Mouse (Mus musculus) hindbrain, embryonic 16.5 days (tissue): Measurements from ENCODE around the gene Lrriq4. TPM values are rescaled to one million over a fixed set of nuclear protein-coding genes. Genes with fewer than 3 reads are reported as not detected.
"Not testable (repeated sequence)": the region's sequence is repeated elsewhere in the genome, so short reads cannot be mapped to it uniquely, and the experiment has no call there.

Source experiments
- ATAC-seq: fragments of 200-750 bp; cut with Nextera tagmentation; 2 replicates; pipeline ENCODE4 v1.8.0; 2017; ENCODE audit warnings: moderate TSS enrichment, moderate library complexity
- H3K27ac ChIP-seq: fragments of 300-500 bp; sonication (generic); 2 replicates; pipeline ENCODE4 v1.5.1; 2014; ENCODE audit warnings: low read depth, mild to moderate bottlenecking, control low read depth, low read length, moderate library complexity
- H3K27me3 ChIP-seq: fragments of 300-500 bp; sonication (generic); replicated peaks from 2 replicates; pipeline ENCODE4 v1.6.1; 2014; ENCODE audit warnings: low read length; ENCODE audit not compliant: control insufficient read depth, insufficient read depth
- H3K36me3 ChIP-seq: fragments of 300-500 bp; sonication (generic); 2 replicates; pipeline ENCODE4 v1.6.1; 2014; ENCODE audit warnings: mild to moderate bottlenecking, low read length, moderate library complexity, mixed read lengths; ENCODE audit not compliant: control insufficient read depth, insufficient read depth
- H3K4me1 ChIP-seq: fragments of 300-500 bp; sonication (generic); 2 replicates; pipeline ENCODE4 v1.6.1; 2014; ENCODE audit warnings: low read depth, low read length; ENCODE audit not compliant: control insufficient read depth, insufficient read depth
- H3K4me2 ChIP-seq: fragments of 300-500 bp; sonication (generic); 2 replicates; pipeline ENCODE4 v1.6.1; 2014; ENCODE audit warnings: mild to moderate bottlenecking, low read length, control low read depth, moderate library complexity
- H3K4me3 ChIP-seq: fragments of 300-500 bp; sonication (generic); 2 replicates; pipeline ENCODE4 v1.5.1; 2014; ENCODE audit warnings: mild to moderate bottlenecking, low read length, control low read depth, moderate library complexity
- H3K9ac ChIP-seq: fragments of 300-500 bp; sonication (generic); 2 replicates; pipeline ENCODE4 v1.6.1; 2014; ENCODE audit warnings: low read depth, mild to moderate bottlenecking, control low read depth, low read length, moderate library complexity
- H3K9me3 ChIP-seq: fragments of 300-500 bp; sonication (generic); 2 replicates; pipeline ENCODE4 v1.6.1; 2014; ENCODE audit warnings: mild to moderate bottlenecking, low read length, moderate library complexity; ENCODE audit not compliant: control insufficient read depth
- WGBS: fragments of 180-500 bp; shearing (Covaris S2); extraction: QIAGEN DNeasy Blood & Tissue Kit; methylation state at CpG from one replicate; pipeline ENCODE4 v1.1.7; 2014; 5-methylcytosine and 5-hydroxymethylcytosine counted together
- polyA plus RNA-seq: library from polyadenylated mRNA; unstranded; fragments of >200 nt; fragmentation: Nextera tagmentation; extraction: Ambion mirVana; gene quantifications from 2 replicates; pipeline ENCODE4 v1.2.1, GENCODE M21; 2015

The Lrriq4 gene
- polyA plus RNA-seq, 1 experiment from 2014 or later = 0.09 TPM

GRCm38 (mm10) chr3:30697891-30698290, 53.6 kb downstream of the Lrriq4 start:
- no peaks in the 10 kb centered on the region for H3K27me3 ChIP-seq
- no peak overlapping the region for H3K4me3 ChIP-seq
- WGBS = 62% methylated on average over 4 of the region's 4 CpGs
- no peaks in the 10 kb centered on the region for H3K9me3 ChIP-seq
- no peaks in the 10 kb centered on the region for H3K36me3 ChIP-seq
- no peak for ATAC-seq
- no peaks in the 10 kb centered on the region for H3K4me1 ChIP-seq
- H3K9ac ChIP-seq = no peak overlapping the region
- no peak overlapping the region for H3K27ac ChIP-seq
- no peak overlapping the region for H3K4me2 ChIP-seq

DNA sequence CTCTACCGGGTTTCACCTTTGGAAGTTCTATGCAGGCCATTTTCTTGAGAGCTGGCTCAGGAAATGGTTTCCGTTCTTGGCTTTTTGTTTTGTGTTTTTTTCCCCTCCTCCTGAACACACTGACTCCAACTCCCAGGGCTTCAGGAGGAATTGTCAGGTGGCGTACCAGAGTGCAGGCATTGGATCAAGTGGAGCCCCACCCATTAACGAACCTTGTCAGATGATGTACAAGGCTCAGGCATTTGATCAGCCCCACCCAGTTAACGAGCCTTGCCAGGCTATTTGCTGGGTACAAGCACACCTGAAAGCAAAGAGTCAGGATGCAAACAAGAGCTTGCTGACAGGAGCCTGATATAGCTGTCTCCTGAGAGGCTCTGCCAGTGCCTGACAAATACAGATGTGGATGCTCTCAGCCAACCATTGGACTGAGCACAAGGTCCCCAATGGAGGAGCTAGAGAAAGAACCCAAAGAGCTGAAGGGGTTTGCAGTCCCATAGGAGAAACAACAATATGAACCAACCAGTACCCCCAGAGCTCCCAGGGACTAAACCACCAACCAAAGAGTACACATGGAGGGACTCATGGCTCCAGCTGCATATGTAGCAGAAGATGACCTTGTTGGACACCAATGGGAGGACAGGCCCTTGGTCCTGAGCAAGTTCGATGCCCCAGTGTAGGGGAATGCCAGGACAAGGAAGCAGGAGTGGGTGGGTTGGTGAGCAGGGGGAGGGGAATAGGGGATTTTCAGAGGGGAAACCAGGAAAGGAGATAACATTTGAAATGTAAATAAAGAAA, 55.6 kb downstream of the Lrriq4 start, which contains the start of gene Lrrc31:
Lrrc31 (minus strand) TSS at position 133 of the 795 bp plus-strand sequence.
- ATAC-seq, H3K4me1 ChIP-seq, H3K36me3 ChIP-seq, H3K9ac ChIP-seq, H3K27me3 ChIP-seq, H3K4me3 ChIP-seq, H3K4me2 ChIP-seq, H3K27ac ChIP-seq, H3K9me3 ChIP-seq: not testable (repeated sequence)
- WGBS = 88% methylated on average over 6 of the region's 6 CpGs

DNA sequence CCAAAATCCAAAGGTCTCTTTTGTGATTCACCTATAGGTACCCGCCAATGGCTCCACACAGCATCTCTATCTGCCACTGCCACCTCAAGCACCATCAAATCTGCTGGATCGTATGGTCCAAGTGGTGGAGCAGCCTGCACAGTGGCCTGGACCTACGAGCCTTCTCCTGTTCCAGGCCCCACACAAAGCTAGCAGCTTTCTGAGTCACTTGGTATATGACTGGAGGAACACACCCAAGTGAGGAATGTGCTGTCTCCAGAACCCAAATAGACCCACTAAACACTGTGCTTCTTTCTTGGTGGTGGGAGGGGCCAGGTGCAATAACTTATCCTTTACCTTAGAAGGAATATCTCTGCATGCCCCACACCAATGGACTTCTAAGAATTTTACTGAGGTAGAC, 61.7 kb downstream of the Lrriq4 start:
- 89% methylated on average over 3 of the region's 3 CpGs for WGBS
- no peaks in the 10 kb centered on the region for H3K4me1 ChIP-seq
- H3K9me3 ChIP-seq = no peaks in the 10 kb centered on the region
- no peak for ATAC-seq
- H3K36me3 ChIP-seq = no peaks in the 10 kb centered on the region
- H3K27me3 ChIP-seq = no peaks in the 10 kb centered on the region
- H3K27ac ChIP-seq = no peak overlapping the region
- no peak overlapping the region for H3K4me3 ChIP-seq
- no peak overlapping the region for H3K4me2 ChIP-seq
- H3K9ac ChIP-seq = no peak overlapping the region

DNA sequence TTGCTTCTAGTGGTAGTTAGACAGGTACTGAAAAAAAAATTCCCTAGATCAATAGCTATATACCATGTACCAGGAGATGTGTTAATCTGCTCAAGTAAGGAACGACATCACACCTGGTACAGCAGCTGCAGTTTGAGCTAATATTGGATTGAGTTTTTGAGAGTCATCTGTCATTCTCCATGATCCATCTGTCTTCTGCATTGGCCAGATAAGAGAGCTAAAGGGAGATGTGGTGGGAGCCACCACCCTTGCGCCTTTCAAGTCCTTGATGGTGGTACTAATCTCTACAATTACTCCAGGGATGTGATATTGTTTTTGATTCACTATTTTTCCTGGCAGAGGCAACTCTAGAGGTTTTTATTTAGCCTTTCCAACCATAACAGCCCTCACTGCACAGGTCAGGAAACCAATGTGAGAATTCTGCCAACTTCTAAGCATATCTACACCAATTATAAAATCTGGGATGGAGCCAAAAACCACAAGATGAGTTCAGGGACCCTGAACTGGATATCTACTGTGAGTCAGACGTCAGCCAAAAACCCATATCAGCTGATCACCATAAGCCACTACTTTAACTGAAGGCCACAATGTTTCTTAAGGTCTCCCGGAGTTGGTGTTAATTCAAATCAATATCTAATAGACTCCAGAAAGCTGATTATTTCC, 62.4 kb downstream of the Lrriq4 start:
- Histone ChIP-seq H3K4me2 (no peak overlapping the region), H3K9ac (no peak overlapping the region), H3K36me3 (no peaks in the 10 kb centered on the region), H3K9me3 (no peaks in the 10 kb centered on the region), H3K4me1 (no peaks in the 10 kb centered on the region), H3K4me3 (no peak overlapping the region), H3K27ac (no peak overlapping the region), H3K27me3 (no peaks in the 10 kb centered on the region)
- WGBS = 80% methylated on average over 4 of the region's 4 CpGs
- ATAC-seq = no peak

- no peak overlapping the region for H3K27ac ChIP-seq
- 84% methylated on average over 6 of the region's 6 CpGs for WGBS
Observed at GRCm38 (mm10) chr3:30710191-30710590, 65.9 kb downstream of the Lrriq4 start.

GRCm38 (mm10) chr3:30713334-30713733, 69.0 kb downstream of the Lrriq4 start:
- Histone ChIP-seq H3K4me3 (no peak overlapping the region), H3K9ac (no peak overlapping the region), H3K4me1 (no peaks in the 10 kb centered on the region), H3K27me3 (no peaks in the 10 kb centered on the region), H3K9me3 (no peaks in the 10 kb centered on the region), H3K36me3 (no peaks in the 10 kb centered on the region), H3K27ac (no peak overlapping the region), H3K4me2 (no peak overlapping the region)
- no peak for ATAC-seq
- 86% methylated on average over 1 of the region's 1 CpGs for WGBS

More at GRCm38 (mm10) chr3:30710191-30710590, 65.9 kb downstream of the Lrriq4 start:
- H3K4me3 ChIP-seq = no peak overlapping the region
- ATAC-seq = no peak
- H3K9ac ChIP-seq = no peak overlapping the region
- no peaks in the 10 kb centered on the region for H3K4me1 ChIP-seq
- H3K36me3 ChIP-seq = no peaks in the 10 kb centered on the region
- H3K27me3 ChIP-seq = no peaks in the 10 kb centered on the region
- no peak overlapping the region for H3K4me2 ChIP-seq
- H3K9me3 ChIP-seq = no peaks in the 10 kb centered on the region

GRCm38 (mm10) chr3:30718649-30719048, 74.3 kb downstream of the Lrriq4 start:
- Histone ChIP-seq H3K9me3 (no peaks in the 10 kb centered on the region), H3K4me1 (no peaks in the 10 kb centered on the region), H3K4me2 (no peak overlapping the region), H3K9ac (no peak overlapping the region), H3K27me3 (no peaks in the 10 kb centered on the region), H3K36me3 (no peaks in the 10 kb centered on the region), H3K27ac (no peak overlapping the region), H3K4me3 (no peak overlapping the region)
- WGBS = 86% methylated on average over 3 of the region's 3 CpGs
- no peak for ATAC-seq

Other genes starting within 250 kb of the Lrriq4 start
- gene Mecom, start 96.5 kb upstream of the Lrriq4 start, polyA plus RNA-seq = 7.0 and 7.9 TPM in 2 replicates
- gene Actrt3, start 44.6 kb upstream of the Lrriq4 start, polyA plus RNA-seq = 0.90 and 0.98 TPM in 2 replicates
- gene Mynn, start 42.4 kb upstream of the Lrriq4 start, polyA plus RNA-seq = 25.5 and 31.0 TPM in 2 replicates
- gene Lrrc34, start 3.4 kb downstream of the Lrriq4 start, polyA plus RNA-seq = 1.6 and 2.5 TPM in 2 replicates
- gene Lrrc31, start 55.3 kb downstream of the Lrriq4 start, polyA plus RNA-seq = 0.09 and 0.17 TPM in 2 replicates
- gene Samd7, start 101.8 kb downstream of the Lrriq4 start, polyA plus RNA-seq = 0.05 and 0.06 TPM in 2 replicates
- 69.4 and 74.3 TPM in 2 replicates for gene Sec62, start 148.4 kb downstream of the Lrriq4 start, polyA plus RNA-seq
- gene Gpr160, start 211.4 kb downstream of the Lrriq4 start, polyA plus RNA-seq = 1.7 and 1.9 TPM in 2 replicates